Mouse (Mus musculus): ENCODE measurements at regions not wholly inside any gene's neighbourhood (a gene's known extent, or its start where the extent isn't known, plus 50 kb on each side); places are given as distances from the start of the nearest gene placed in this dataset.

DNA sequence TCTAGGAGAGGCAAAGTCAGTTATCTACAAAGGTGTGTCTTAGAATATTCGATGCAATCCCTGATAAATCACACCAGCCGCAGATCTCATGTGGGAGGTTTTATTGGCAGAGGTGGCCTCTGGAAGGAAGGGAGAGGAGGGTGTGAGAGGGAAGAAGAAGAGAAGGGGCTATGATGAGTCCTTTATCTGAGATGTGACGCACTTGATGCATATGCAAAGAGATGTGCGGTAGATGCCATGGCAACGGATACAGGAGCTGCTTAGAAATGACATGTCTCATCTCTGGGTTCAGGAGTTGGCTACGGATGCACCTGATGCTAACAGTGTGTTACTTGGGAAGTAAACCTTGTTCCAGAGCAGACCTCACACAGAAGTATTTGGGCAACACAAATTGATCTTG, 718.6 kb upstream of the Gm21961 start:
- ATAC-seq (ENCODE audit: insufficient number of reproducible peaks, low FRiP score, low TSS enrichment) = no peak

DNA sequence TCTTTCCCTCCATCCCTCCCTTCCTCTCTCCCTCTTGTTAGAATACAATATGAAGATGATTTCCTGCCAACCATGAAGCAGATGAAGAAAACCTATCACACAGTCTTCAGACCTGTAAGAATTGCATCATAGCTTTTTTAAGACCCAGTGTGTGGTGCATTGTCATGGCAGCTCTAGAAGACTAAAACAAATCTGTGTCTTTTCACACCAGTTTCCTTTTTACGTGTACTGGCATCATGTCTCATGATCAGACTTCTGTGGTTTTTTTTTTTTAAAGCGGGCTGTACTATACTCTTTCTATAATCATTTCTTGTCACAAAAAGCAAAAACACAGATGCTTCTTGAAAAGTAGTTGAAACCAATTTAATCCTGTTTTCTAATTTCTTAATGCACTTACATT, 716.6 kb upstream of the Gm21961 start:
- ATAC-seq (ENCODE audit: insufficient number of reproducible peaks, low FRiP score, low TSS enrichment) = no peak

DNA sequence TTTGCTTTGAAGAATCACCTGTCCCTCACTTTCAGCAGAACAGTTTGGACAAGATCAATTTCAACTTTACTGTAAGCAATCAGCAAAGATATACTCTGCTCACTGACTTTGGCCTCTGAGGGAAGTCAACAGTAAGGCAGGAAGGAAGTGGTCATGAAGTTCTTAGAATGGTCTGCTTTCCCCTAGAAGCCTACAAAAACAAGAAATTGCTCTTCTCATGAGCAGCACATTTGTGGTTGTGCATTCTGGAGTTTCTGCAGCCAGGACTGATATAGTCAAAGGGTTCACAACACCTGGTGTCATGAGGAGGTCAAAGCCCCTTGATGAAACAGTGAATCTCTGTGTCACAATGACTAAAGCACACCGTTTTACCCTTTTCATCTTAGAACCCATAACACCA, 712.4 kb upstream of the Gm21961 start:
- ATAC-seq (ENCODE audit: insufficient number of reproducible peaks, low FRiP score, low TSS enrichment) = no peak

DNA sequence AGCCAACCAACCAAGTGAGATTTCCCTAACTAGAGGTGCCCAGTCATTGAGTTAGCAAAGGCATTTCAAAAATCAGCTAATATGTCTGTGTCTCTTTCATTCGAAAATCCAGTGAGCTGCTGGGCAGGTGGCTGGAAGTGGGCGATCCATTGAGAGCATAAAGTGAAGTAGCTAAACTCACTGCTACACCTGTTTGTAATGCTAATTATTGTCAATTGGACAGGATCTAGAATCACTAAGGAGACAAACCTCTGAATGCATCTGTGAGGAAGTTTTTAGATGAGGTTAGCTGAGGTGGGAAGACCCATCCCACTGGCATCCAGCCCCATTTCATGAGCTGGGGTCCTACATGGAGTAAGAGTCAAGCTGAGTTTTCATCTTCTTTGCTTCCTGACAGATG, 711.6 kb upstream of the Gm21961 start:
- ATAC-seq (ENCODE audit: insufficient number of reproducible peaks, low FRiP score, low TSS enrichment) = no peak

DNA sequence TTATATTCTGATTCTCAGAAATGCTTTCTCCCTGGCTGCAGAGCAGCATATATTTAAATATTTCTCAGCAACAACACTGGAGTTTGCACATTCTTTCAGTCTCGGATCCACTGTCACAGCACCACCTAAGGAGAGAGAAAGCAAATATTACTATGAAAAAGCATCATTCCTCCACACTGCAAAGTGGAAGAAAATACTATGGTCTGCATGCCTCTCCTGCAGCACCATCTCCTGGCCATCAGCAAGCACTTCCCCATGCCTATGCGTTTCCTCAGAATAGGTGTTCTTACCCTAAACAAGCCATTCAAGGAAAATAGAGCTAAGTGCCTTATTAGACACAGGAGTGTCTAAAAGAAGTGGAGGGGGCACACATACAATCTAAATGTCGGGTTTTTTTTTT, 688.9 kb upstream of the Gm21961 start:
- ATAC-seq (ENCODE audit: insufficient number of reproducible peaks, low FRiP score, low TSS enrichment) = peak; percentile 90; the same call in 1 of the 2 replicates

DNA sequence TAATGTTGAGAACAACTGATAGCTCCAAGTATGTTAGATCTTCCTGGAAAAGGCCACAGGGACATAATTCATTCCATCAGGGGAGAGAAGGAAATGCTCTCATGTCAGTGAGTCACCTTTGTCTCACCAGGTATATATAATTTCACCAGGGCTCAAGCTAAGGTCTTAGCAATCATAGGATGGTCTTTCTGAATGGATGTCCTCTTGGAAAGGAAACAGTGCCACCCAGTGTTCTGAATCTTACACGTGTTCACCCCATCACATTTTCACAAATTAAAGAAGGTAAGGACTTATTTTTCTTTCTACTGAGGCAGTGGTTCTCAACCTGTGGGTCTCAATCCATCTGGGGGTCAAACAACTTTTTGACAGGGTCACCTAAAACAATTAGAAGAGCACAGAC, 686.8 kb upstream of the Gm21961 start:
- 0 out of 2 replicates have a peak, but pooled peaks have one; percentile 38 for ATAC-seq (ENCODE audit: insufficient number of reproducible peaks, low FRiP score, low TSS enrichment)

DNA sequence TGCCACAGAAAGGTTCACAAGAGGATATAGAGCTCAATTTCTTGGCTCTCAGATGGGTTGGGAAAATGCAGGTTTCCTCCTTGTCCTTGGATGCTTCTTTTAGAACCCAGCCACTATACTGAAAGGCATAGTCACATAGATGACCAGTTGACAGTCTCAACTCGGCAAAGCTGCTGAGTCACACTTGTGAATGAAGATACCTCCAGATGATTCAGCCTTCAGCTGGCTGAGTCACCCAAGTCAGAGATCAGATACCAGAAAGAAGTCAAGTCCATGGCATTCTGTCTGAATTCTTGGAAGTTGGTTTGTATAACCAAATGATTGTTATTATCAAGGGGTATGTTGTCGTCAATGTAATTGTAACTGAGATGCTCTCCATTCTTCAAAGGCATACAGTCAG, 683.9 kb upstream of the Gm21961 start:
- no peak for ATAC-seq (ENCODE audit: insufficient number of reproducible peaks, low FRiP score, low TSS enrichment)
